Mouse (Mus musculus) liver (tissue): ENCODE data around the gene Gm11011.
"Not testable (repeated sequence)": the region's sequence is repeated elsewhere in the genome, so short reads cannot be mapped to it uniquely, and the experiment has no call there.

ENCODE experiments used
- DNase-seq: peaks from one replicate; pipeline ENCODE4 v3.0.0-alpha.2; 2020; ENCODE audit warnings: mixed read lengths

Gm11011 gene

GRCm38 (mm10) chr2:169587645-169588044 lies at the start of gene Gm11011:
TSS of gene Gm11011 (minus strand) at chr2:169587745.
- DNase-seq: not testable (repeated sequence)

GRCm38 (mm10) chr2:169636414-169636813 lies 48.9 kb upstream of the Gm11011 start:
- DNase-seq: no peak

GRCm38 (mm10) chr2:169635428-169635827 lies 47.9 kb upstream of the Gm11011 start:
- DNase-seq: no peak

- DNase-seq: no peak
These were observed 47.3 kb upstream of the Gm11011 start for GRCm38 (mm10) chr2:169634619-169635382.

GRCm38 (mm10) chr2:169633491-169634289 lies 46.1 kb upstream of the Gm11011 start:
- no peak for DNase-seq

- peak; percentile 57 for DNase-seq
These were observed 45.0 kb upstream of the Gm11011 start, which contains the start of gene Tshz2 for GRCm38 (mm10) chr2:169632338-169633151. TSS of gene Tshz2 (plus strand) at chr2:169633013.

- DNase-seq: no peak
These were observed 42.5 kb upstream of the Gm11011 start for GRCm38 (mm10) chr2:169630070-169630469.

- DNase-seq: peak; percentile 12
These were observed 33.7 kb upstream of the Gm11011 start for GRCm38 (mm10) chr2:169621201-169621710.

GRCm38 (mm10) chr2:169615998-169616397 lies 28.5 kb upstream of the Gm11011 start:
- no peak for DNase-seq

- no peak for DNase-seq
These were observed 27.1 kb upstream of the Gm11011 start for GRCm38 (mm10) chr2:169614683-169615082.

GRCm38 (mm10) chr2:169611557-169611956 lies 24.0 kb upstream of the Gm11011 start:
- DNase-seq: no peak

- DNase-seq: no peak
These were observed 23.3 kb upstream of the Gm11011 start for GRCm38 (mm10) chr2:169610882-169611281.

- no peak for DNase-seq
These were observed 22.4 kb upstream of the Gm11011 start for GRCm38 (mm10) chr2:169609956-169610355.

- DNase-seq: no peak
These were observed 20.2 kb upstream of the Gm11011 start for GRCm38 (mm10) chr2:169607787-169608186.

GRCm38 (mm10) chr2:169606901-169607678 lies 19.5 kb upstream of the Gm11011 start:
- DNase-seq: no peak

GRCm38 (mm10) chr2:169600163-169600562 lies 12.6 kb upstream of the Gm11011 start:
- DNase-seq: no peak

GRCm38 (mm10) chr2:169599591-169599990 lies 12.0 kb upstream of the Gm11011 start:
- no peak for DNase-seq

- DNase-seq: no peak
These were observed 10.4 kb upstream of the Gm11011 start for GRCm38 (mm10) chr2:169597971-169598370.

- DNase-seq: no peak
These were observed 9.8 kb upstream of the Gm11011 start for GRCm38 (mm10) chr2:169597357-169597756.

- DNase-seq: no peak
These were observed 6.2 kb upstream of the Gm11011 start for GRCm38 (mm10) chr2:169593742-169594141.

- DNase-seq: no peak
These were observed 2.9 kb upstream of the Gm11011 start for GRCm38 (mm10) chr2:169590412-169590811.

GRCm38 (mm10) chr2:169589697-169590096 lies 2.2 kb upstream of the Gm11011 start:
- no peak for DNase-seq
